Mouse (Mus musculus): ENCODE measurements around the gene Ift52.
A peak's percentile ranks its signal among the peaks of the same experiment; 100 is the strongest.

Ift52 gene

GRCm38 (mm10) chr2:163016916-163017743, at the start of gene Ift52:
Gene Ift52 (plus strand): TSS chr2:163017354.
- DNase-seq (ENCODE audit: low spot score in 2 of 2) = peak; percentile 80 to 89

GRCm38 (mm10) chr2:162968357-162968756, 48.8 kb upstream of the Ift52 start:
- DNase-seq (ENCODE audit: low spot score in 2 of 2) = peak in 1 of 2 experiments; percentile 32

- DNase-seq (ENCODE audit: low spot score in 2 of 2) = no peak
These were observed 48.1 kb upstream of the Ift52 start for GRCm38 (mm10) chr2:162969101-162969500.

- DNase-seq (ENCODE audit: low spot score in 2 of 2) = no peak
These were observed 46.3 kb upstream of the Ift52 start for GRCm38 (mm10) chr2:162970896-162971295.

GRCm38 (mm10) chr2:162972752-162973151, 44.4 kb upstream of the Ift52 start:
- no peak for DNase-seq (ENCODE audit: low spot score in 2 of 2)

GRCm38 (mm10) chr2:162973206-162973605, 43.9 kb upstream of the Ift52 start:
- DNase-seq (ENCODE audit: low spot score in 2 of 2) = no peak

GRCm38 (mm10) chr2:162973637-162974036, 43.5 kb upstream of the Ift52 start:
- DNase-seq (ENCODE audit: low spot score in 2 of 2) = no peak

GRCm38 (mm10) chr2:162975157-162975775, 41.9 kb upstream of the Ift52 start:
- no peak for DNase-seq (ENCODE audit: low spot score in 2 of 2)

- DNase-seq (ENCODE audit: low spot score in 2 of 2) = peak in 1 of 2 experiments; percentile 30
These were observed 41.2 kb upstream of the Ift52 start for GRCm38 (mm10) chr2:162976001-162976400.

- no peak for DNase-seq (ENCODE audit: low spot score in 2 of 2)
These were observed 32.8 kb upstream of the Ift52 start for GRCm38 (mm10) chr2:162984381-162984780.

- peak in 1 of 2 experiments; percentile 66 for DNase-seq (ENCODE audit: low spot score in 2 of 2)
These were observed 31.2 kb upstream of the Ift52 start for GRCm38 (mm10) chr2:162985923-162986322.

GRCm38 (mm10) chr2:162986764-162987163, 30.4 kb upstream of the Ift52 start:
- DNase-seq (ENCODE audit: low spot score in 2 of 2) = no peak

- DNase-seq (ENCODE audit: low spot score in 2 of 2) = no peak
These were observed 29.9 kb upstream of the Ift52 start, which contains the start of gene Sgk2 for GRCm38 (mm10) chr2:162987218-162987617. Gene Sgk2 (plus strand): TSS chr2:162987330.

- no peak for DNase-seq (ENCODE audit: low spot score in 2 of 2)
These were observed 28.9 kb upstream of the Ift52 start for GRCm38 (mm10) chr2:162988235-162988634.

GRCm38 (mm10) chr2:162991394-162992083, 25.6 kb upstream of the Ift52 start:
- no peak for DNase-seq (ENCODE audit: low spot score in 2 of 2)

GRCm38 (mm10) chr2:162992084-162992437, 25.1 kb upstream of the Ift52 start:
- no peak for DNase-seq (ENCODE audit: low spot score in 2 of 2)

- no peak for DNase-seq (ENCODE audit: low spot score in 2 of 2)
These were observed 23.1 kb upstream of the Ift52 start for GRCm38 (mm10) chr2:162993881-162994616.

GRCm38 (mm10) chr2:162998528-162999230, 18.5 kb upstream of the Ift52 start:
- DNase-seq (ENCODE audit: low spot score in 2 of 2) = peak in 1 of 2 experiments; percentile 75

GRCm38 (mm10) chr2:162999744-163000143, 17.4 kb upstream of the Ift52 start:
- DNase-seq (ENCODE audit: low spot score in 2 of 2) = peak in 1 of 2 experiments; percentile 36

GRCm38 (mm10) chr2:163001071-163001470, 16.1 kb upstream of the Ift52 start:
- DNase-seq (ENCODE audit: low spot score in 2 of 2) = no peak

GRCm38 (mm10) chr2:163007299-163007698, 9.9 kb upstream of the Ift52 start:
- DNase-seq (ENCODE audit: low spot score in 2 of 2) = no peak

Measured in cerebellum, postnatal 4 days (tissue).